Mouse (Mus musculus): Measurements from ENCODE around the gene Agpat2.

Agpat2 gene

DNA sequence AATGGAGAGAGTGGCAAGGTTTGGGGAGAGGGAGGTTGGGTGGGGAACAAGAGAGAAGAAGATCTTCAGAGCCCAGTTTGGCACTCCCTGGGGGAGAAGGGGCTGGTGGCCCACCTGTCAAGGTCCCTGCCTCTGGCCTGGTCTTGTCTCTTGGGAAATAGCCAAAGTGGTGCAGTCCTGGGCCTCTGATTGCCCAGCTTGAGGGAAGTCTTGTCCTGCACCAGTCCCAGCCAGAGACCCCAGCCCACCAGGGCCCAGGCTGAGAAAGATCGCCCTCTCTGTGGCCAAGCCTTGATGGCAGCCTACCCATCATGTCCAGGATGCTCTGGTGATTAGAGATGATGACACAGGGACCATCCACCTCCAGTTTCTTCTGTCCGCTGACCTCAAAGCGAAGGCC is 7.3 kb downstream of the Agpat2 start:
- DNase-seq (ENCODE audit: low read depth, low spot score): no peak

DNA sequence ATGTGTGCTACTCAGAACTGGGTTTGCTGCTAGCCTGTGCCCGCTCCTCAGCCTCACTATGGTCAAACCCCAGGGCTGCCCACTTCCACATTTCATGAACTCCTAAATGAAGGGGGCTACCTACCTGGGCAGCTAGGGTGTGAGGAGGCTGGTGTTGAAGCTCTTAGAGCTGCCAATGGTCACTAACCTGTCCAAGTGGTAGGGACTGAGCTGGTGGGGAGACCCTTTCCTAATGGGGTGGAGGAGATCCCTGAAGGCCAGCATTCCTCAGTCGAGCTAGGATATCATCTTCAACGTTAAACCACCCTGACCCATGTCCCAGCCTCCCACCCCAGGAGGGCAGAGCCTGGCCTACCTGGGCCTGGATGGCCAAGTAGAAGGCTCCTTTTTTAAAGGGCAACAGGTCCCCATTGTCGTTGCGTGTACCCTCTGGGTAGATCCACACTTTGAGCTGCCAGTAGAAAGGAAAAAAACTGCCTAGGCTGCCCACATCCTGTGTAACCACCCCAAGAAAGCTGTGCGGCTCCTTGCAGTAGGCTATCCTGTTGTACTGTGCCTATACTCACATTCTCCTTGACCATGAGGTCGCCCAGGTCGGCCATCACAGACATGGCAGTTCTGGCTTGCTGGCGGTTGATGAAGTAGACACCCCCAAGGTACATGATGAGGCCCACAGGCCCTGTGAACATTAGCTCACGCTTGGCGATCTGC is 8.3 kb downstream of the Agpat2 start:
- no peak for DNase-seq (ENCODE audit: low read depth, low spot score)

DNA sequence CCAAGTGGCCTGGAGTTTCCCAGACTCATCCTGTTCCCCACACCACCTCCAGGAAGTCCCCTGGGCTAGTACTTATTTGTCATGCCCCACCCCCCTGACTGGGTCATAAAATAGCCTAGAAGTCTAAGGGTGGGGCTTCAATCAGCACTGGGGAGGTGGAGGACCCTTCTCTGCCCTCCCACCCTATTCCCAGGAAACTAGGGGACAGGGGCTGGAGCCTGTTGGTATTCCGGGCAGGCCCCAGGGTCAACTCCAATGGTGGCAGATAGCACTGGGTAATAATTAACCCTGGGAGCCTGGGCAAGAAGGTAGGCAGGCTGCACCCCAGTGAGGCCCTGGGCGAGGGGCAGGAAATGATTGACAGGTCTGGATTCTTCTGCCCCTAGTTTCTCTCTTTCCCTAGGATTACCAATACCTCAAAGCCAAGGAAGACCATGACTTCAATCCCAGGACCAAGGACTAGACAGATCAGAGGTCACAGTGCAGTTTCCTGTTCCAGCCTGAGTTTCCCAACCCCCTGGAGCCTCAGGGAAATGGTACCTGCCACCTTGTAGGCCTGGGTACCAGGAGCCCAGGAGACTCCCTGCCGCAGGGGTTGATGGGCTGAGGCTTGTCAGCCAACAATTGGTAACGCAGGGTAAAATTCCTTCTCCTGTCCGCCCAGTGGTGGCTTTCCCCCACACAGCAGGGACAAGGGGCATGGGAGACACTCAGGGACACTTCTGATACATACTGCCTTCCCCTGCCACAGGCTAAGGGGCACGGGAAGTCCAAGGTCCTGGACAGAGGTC is 9.1 kb downstream of the Agpat2 start:
- no peak for DNase-seq (ENCODE audit: low read depth, low spot score)

DNA sequence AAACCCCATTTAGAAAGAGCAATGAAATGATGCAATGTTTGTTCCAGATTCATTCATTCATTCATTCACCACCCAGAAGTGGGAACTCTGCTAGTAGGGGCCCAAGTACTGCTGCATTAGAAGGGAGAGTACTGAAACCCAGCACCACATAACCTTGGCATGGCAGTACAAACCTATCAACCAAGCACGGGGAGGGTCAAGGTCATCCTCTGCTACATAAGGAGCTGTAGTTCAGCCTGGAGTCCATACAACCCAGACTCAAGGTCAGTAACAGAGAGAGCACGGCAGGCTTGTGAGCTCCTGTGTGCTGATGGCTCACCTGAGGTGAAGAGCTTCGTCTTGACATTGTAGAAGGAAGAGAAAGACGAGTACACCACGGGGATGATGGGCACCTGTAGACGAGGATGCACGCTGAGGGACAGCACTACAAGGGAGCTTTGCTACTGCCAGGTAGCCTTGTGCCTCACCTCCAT is 9.7 kb downstream of the Agpat2 start:
- no peak for DNase-seq (ENCODE audit: low read depth, low spot score)

DNA sequence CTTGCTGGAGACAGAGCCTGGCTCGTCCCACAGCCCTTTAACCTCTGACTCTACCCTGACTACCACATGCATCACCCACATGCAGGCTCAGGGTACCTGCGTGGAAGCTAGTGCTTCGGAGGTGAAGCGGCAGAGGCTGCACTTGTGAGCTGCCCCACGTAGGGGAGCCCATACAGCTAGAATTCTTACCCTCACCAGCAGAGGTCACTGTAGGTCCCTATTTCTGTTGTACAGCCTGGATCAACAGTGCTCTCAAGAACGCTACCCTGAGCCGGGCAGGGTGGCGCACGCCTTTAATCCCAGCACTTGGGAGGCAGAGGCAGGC is 10.2 kb downstream of the Agpat2 start:
- peak; percentile 79 for DNase-seq (ENCODE audit: low read depth, low spot score)

DNA sequence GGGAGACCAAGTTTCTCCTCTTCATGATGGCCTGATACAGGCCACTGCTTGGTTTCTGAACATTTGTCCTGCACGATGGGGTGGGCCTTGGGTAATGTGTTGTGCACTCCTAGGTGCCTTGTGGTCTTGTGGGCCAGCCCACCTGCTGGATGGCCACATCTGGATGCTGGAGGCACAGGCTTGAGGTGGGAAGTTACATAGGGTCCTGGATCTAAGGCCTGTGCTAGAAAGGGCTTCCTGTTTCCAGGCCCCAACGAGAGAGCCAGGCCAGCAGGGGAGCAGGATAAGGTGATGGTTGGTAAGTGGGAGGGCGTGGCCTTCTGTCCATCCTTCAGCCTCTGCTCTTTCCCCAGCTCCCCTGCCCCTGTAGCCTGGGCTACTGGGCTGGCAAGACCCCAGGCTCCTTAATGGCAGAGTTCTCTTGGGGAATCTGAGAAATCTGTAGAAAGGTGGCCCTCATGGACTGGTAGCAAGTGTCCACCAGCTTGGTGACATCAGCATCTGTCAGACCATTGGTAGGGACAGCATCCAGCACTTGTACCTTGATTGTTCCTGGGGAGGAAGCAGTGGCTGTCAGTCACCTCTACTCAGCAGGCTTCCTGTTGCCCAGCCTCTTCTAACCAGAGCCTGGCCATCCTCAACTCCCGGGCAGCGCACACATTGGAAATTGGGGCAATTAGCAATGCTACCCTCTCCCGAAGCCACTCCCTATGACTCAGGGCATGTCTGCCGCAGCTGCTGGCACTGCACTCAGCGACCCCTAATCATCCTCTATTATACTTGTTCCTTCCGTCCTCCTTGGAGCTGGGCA is 10.8 kb downstream of the Agpat2 start:
- no peak for DNase-seq (ENCODE audit: low read depth, low spot score)

DNA sequence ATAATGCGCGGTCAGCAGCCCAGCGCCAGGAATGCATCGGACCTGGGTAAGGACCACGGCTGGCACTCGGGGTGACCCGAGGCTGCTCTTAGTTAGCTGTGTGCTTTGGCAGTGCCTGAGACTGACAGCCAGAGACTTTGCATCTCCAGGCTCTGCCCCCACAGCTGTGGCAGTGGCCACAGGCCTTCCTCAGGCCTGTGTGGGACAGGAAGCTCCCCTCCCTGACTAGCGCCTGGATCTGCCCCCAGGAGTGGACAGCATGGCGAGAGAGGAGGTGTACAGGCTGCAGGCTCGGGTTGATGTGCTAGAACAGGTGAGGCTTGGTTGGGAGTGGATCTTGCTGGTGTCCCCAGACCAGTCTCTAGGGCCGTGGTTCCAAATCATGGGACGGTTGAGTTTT is 12.8 kb downstream of the Agpat2 start:
- no peak for DNase-seq (ENCODE audit: low read depth, low spot score)

DNA sequence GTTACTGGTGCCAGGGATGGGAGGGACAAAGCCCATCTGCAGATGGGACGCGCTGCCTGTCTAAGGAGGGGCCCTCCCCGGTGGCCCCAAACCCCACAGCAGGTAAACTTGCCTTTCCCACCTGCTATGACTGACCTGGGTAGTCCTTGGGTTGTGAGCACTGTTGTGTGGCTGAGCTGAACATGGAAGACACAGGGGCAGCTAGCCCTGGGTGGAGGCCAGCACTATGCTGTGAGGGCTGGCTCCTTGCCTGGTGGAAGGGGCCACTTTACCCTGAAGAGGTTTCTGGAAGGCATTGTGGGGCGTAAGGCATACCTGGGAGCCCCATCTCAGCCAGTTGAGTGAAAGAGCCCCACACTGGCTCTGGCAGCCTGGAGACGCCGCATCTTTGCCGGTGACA is 13.3 kb downstream of the Agpat2 start:
- no peak for DNase-seq (ENCODE audit: low read depth, low spot score)

DNA sequence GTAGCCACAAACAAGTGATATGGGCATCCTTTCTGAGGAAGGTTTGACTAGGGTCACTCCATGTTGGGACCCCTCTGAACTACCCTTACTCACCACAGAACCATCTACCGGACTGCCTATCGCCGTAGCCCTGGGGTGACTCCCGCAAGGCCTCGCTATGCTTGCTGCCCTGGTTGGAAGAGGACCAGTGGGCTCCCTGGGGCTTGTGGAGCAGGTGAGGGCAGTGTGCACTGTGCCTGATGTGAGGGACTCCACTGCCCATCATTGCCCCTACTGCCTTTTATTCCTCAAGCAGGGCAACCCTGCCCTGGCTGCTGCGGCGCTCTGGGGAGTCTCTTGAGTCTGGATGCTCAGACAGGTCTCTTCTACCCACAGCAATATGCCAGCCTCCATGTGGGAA is 13.9 kb downstream of the Agpat2 start:
- no peak for DNase-seq (ENCODE audit: low read depth, low spot score)

DNA sequence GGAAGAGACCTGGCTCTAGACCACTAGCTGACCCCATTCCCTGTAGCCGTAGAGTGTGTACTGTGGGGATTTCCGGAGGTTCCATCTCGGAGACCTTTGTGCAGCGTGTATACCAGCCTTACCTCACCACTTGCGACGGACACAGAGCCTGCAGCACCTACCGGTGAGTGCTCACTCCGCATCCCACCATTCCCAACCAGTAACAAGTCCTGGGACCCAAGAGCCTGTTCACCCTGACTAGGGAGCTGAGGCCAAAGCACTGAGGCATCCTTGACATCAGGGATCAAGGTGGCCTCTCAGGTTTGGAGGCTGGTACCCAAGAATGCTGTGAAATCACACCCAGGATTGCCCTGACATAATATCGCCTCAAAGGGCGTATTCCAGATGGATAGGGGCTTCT is 14.9 kb downstream of the Agpat2 start:
- no peak for DNase-seq (ENCODE audit: low read depth, low spot score)

DNA sequence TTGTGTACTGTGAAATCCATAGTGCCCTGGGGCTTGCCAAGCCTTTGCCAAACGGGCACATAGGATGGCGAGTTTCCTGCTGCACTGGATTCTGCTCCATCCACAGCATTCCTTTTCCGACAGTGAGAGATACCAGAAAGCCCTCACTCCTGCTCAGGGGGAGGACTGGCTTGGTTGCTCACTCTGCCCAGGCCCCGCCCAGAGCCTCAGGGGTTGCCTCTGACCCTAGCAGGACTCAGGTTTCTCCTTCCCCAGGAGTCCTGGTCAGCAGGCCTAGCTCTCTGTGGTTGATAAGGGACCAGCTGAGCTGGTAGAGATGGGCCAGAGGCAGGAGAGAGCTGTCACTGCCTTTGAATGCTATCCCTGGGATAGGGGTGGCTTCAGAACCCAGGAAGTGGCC is 15.6 kb downstream of the Agpat2 start:
- no peak for DNase-seq (ENCODE audit: low read depth, low spot score)

DNA sequence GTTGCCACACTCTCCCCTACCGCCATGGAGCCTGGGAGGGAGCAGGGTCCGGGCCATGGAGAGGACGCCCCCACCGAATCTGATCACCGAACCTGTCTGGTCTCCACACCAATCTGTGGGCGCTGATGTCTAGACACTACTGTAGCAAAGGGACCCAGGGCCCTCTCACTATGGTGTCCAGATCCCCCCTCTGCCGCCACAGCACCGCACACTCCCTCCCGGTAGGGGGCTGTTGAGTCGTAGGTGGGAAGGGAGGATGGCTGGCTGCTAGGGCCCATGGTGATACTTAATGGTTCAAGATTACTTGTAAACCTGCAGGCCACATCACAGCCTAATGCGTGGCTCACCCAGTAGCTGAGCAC is 17.2 kb downstream of the Agpat2 start:
- DNase-seq (ENCODE audit: low read depth, low spot score): no peak

DNA sequence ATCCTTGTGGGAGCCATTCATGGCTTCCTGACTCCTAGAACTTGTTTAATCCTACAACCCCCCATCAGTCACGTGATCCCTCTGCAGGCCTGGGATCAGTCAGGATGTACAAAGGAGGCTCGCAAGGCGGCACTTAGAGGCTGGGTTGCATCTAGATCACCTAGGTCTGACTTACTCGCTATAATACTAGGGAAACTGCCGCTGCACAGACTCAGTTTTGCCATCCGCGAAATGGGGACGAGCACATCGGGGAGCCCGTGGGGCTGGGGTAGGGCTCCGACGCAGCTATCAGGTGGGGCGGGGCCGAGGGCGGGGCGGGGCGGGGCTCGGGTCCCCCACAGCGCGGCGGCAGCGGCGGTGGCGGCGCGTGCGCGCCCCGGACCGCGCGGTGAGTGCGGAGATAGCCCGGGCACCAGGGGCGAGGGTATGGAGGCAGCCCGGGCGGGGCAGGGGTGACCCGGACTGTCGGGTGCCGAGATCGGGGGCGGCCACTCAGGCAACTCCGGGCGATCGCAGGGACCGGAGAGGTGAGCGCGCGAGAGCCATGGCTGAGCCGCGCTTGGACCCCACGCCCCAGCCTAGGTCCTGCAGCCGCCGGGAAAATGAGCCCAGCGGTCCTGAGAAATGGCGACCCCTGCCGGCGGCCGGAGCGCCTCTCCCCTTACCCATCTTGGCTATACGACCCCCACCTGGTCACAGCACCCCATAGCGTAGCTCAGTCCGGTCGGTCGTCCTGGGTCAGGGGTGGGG is 17.7 kb downstream of the Agpat2 start, which contains the start of gene Gm20532:
Gene Gm20532 (plus strand): TSS at position 346 of the 750 bp plus-strand sequence.
- DNase-seq (ENCODE audit: low read depth, low spot score): peak; percentile 70

DNA sequence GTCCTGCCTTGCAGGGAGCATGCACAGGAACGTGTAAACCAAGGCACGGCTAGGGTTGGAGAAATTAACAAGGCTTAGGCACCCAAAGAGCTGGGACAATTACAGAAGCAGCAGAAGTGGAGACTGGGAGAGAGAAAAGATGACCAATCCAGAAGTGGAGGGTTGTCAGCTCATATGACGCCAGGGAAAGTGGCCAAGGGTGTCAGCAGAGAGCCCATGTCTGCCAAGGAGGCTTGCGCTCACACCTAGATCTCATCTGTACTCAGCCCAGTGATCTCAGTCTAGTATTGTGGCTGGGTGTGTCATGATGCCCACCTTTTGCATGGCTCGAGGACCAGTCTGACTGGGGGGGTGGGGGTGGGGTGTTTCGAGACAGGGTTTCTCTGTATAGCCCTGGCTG is 18.5 kb downstream of the Agpat2 start:
- no peak for DNase-seq (ENCODE audit: low read depth, low spot score)

DNA sequence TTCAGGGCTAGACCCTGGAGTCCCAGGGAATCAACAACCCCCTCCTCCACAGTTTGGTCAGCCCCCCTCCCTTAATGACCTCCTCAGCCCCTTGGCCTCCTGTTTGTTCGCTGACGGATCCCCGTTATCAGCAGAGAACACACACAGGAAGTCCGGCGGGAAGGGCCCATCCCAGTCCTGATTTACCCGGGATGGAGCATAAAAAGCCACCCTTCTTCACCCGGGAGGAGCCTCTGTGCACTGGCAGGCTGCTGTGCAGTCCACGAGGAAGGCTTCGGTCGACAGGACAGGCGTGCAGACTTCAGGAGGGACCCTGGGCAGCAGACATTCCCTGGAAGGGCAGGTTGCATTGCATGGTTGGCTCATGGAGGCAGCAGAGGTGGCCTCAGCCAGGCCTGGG is 20.6 kb downstream of the Agpat2 start:
- no peak for DNase-seq (ENCODE audit: low read depth, low spot score)

DNA sequence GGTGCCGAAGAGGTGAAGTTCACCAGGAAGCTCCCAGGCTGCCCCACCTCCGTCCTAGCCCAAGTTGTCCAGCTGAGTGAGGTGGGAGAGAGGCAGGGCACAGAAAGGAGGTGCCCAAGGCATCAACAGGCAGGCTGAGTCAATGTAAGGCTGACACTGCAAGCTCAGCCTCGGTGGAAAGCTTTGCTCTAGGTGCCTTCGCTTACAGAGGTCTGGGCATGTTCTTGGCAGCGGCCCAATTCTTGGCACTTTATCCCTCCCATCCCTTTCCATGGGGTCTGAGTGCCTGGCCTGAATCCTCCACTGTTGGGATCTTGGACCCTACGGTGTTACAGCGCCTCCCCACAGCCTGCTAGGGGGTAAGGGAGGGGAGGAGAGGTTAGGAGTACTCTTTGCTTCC is 21.5 kb downstream of the Agpat2 start:
- DNase-seq (ENCODE audit: low read depth, low spot score): no peak

DNA sequence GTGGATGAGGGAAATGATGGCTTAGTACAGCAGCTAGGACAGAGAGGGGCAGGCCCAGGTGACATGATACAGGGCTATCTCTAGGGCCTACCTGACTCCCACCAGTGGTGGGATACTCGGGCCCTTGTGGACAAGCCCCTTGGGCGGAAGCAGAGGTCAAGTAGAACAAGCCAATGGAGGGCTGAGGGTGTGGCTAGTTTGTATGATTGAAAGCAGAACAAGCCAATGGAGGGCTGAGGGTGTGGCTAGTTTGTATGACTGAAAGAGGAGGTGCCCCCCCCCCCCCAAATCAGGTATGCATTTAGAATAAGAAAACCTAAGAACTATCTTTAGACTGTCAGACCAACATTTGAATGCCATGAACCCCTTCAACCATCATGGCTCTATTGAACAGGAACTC is 22.0 kb downstream of the Agpat2 start:
- peak; percentile 81 for DNase-seq (ENCODE audit: low read depth, low spot score)

DNA sequence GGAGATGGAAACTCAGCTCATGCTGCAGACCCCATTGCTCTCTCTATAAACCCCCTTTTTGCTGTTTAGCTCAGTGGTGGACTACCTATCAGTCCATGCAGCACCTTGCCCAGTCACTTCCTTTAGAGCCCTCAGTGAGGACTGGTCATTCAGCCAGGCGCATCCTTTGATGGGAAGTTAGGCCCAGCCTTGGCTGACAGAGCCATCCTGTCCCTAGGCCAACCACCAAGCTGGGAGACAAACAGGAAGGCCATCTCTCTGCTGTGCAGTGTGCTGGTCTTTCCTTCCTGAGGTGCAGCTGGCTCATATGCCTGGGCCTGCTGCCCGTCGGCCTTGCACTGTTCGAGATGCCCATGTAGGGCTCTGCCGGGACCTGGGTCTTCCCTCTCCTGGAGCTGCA is 23.5 kb downstream of the Agpat2 start:
- no peak for DNase-seq (ENCODE audit: low read depth, low spot score)

DNA sequence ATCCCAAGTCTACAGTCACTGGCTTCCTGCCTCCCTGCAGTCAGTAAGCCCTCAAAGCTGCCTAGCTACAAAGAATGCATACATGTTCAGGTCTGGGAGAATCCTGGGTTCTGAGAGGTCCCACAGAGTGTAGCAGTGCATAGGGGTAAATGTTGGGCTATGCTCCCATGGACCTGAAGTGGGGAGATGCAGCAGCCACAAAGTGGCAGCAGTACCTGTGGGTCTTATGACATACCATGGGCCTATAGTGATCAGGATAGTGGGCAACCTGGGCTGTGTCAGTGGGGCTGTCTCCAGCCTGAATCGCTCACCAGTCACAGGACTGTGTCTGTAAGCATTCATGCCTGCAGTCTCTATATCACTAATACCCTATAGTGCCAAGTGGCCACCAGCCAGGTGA is 24.5 kb downstream of the Agpat2 start, which contains the start of gene Egfl7:
Gene Egfl7 (plus strand): TSS at position 301 of the 400 bp plus-strand sequence.
- DNase-seq (ENCODE audit: low read depth, low spot score): no peak

DNA sequence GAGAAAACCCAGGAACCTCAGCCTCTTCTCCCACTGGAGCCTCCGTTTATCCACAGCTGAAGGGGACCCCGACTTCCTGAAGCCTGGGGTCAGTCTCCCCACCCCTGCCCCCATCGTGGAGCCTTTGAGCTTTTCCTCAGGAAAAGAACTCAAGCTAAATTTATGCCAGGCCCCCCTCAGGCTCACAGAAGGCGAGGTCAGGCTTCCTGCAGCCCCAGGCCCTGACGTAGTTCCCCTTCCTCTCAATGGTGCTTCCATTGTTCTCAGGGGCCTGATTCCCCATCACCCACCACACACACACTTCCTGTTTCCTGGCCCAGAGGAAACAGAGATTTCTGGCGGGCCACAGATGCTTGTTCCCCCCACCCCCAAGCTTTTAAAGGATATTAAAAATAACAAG is 25.8 kb downstream of the Agpat2 start:
- DNase-seq (ENCODE audit: low read depth, low spot score): peak; percentile 10

DNA sequence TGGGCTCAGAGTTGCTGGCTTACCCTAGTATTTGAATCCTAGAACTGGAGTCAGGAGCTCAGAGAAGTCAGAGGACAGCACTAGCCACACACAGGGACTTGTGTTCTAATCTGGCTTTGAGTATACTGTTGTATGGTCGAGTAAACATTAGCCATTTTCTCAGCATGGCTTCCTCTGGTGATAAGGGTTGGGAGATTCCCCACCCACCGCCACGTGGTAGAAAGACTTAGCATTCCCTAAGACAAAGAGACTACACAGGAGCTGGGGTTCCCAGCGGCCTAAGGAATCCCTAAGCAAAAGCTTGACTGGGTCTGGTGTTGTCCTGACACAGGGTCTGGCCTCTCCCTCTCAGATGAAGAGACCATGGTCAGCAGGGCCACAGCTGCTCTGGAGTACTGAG is 27.8 kb downstream of the Agpat2 start:
- no peak for DNase-seq (ENCODE audit: low read depth, low spot score)

DNA sequence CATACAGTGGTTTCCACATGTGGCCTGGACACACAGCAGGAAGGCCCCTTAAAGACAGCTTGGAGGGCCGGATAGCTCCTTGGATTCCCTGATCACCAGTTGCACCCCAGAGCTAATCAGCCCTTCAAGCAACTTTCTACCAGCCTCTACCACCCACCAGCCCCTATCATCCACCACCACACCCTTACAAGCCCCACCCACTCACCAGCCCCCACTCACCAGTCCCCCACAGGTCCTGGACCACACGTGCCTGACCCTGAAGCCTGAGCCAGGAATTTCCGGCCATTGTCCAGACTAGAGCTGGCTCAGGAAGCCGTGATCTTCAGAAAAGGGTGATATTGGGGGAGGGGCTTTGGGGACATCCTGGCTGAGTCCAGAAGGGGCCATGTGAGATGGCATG is 28.4 kb downstream of the Agpat2 start:
- DNase-seq (ENCODE audit: low read depth, low spot score): no peak

Measured in A20 (cell line).